Mouse (Mus musculus) brain, embryonic 14.5 days (tissue): ENCODE measurements around the gene Adgrb2. TPM values are rescaled to one million over a fixed set of nuclear protein-coding genes. Genes with fewer than 3 reads are reported as not detected.

Experiments
- DNase-seq: peaks from one replicate; pipeline ENCODE4 v3.0.0-alpha.2; 2011; ENCODE audit warnings: low read depth
- CTCF ChIP-seq: fragments of 200-500 bp; IDR thresholded peaks from 2 replicates; pipeline ENCODE4 v1.5.1; 2012; ENCODE audit warnings: inconsistent platforms, mild to moderate bottlenecking, moderate library complexity, borderline replicate concordance; ENCODE audit not compliant: insufficient read depth, insufficient read length; ENCODE audit errors: extremely low read depth
- POLR2A ChIP-seq: fragments of 200-500 bp; IDR thresholded peaks from 2 replicates; pipeline ENCODE4 v1.6.1; 2012; ENCODE audit warnings: mild to moderate bottlenecking, inconsistent platforms, borderline replicate concordance; ENCODE audit not compliant: poor library complexity, insufficient read depth, insufficient read length, severe bottlenecking; ENCODE audit errors: extremely low read depth
- polyA plus RNA-seq: library from polyadenylated mRNA; depleted of rRNA; stranded (reverse); fragments of >200 nt; gene quantifications from 2 replicates; pipeline ENCODE4 v1.2.3, GENCODE M21; 2012

Gene Adgrb2
- polyA plus RNA-seq, 1 experiment: 152 TPM

GRCm38 (mm10) chr4:130009043-130009442 lies 24.4 kb downstream of the Adgrb2 start:
- TF ChIP-seq CTCF (no peak), POLR2A (no peak)
- DNase-seq: no peak

DNA sequence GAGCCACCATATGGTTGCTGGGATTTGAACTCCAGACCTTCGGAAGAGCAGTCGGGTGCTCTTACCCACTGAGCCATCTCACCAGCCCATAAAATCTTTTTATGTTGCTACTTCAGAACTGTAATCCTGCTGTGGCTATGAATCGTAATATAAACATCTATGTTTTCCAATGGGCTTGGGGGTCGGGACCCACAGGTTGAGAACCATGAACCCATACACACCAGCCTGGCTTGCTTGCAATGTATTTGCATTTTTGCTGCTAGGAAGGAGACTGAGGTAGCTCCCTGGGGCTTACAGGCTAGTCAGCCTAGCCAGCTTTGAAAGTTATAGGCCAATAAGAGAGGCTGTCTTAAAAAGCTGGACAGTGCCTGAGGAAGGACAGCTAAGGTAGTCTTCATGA lies 26.1 kb downstream of the Adgrb2 start:
- no peak for DNase-seq
- no peak for TF ChIP-seq POLR2A
- no peak for TF ChIP-seq CTCF

- DNase-seq: no peak
- TF ChIP-seq POLR2A: no peak
- TF ChIP-seq CTCF: no peak
These were observed 27.6 kb downstream of the Adgrb2 start for GRCm38 (mm10) chr4:130012234-130012633.

DNA sequence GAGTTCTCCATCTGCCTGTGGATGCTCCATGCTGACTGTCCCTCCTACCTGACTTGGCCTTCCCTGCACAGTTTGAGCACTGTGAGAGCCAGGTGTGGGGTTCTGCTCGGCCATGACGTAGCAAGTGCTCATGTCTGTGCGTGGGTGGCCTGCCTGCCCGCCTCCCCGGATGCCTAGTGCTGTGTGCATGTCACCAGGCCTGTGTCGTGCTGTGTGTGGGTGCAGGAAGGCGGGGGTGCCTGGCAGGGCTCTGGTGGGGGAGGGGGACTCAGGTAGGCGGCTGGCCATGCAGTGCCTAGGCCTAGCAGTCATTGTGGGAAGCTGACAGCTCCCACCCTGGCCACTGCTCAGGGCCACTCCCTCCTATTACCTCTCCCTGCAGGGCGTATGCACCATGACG lies 28.4 kb downstream of the Adgrb2 start:
- TF ChIP-seq POLR2A: no peak
- no peak for TF ChIP-seq CTCF
- no peak for DNase-seq

DNA sequence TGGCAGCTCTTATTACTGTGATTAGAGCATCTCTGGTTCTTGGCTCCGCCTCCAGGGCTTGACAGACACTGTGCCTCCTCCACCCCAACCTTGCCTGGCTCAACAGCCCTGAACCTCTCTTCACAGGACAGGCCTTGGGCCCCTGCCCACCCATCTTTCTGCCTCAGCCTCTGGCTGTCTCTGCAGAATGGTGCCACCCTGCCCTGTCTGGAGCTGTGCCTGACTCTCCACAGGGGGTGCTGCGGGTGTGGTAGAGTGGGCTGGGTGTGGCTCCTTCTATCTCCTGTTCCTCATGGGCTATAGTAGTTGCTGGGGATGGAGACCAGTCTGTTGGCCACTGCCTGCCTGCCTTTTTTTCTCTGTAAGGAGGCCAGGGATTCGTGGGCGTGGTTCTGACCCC lies 31.3 kb downstream of the Adgrb2 start:
- DNase-seq: no peak

GRCm38 (mm10) chr4:130017036-130017674 lies 32.5 kb downstream of the Adgrb2 start:
- no peak for DNase-seq

More for the DNA sequence above, 31.3 kb downstream of the Adgrb2 start:
- TF ChIP-seq POLR2A (no peak), CTCF (no peak)

DNA sequence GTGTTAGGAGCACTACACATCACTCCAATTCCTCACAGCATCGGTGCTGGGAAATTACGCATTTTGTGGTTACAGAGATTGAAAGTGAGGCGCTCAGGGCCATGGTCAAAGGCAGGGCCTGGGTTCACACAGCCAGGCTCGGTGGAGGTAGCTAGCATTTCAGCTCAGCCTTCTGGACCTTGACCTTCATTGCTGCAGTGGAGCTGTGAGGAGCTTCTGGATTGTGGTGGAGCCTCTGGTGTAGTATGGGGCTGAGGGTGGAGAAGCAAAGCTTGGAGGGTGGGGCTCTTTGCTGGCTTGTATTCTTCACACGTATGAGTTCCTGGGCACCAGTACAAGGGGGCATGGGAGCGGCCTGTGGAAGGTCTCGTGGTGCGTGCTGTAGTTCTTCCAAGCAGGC lies 38.3 kb downstream of the Adgrb2 start:
- TF ChIP-seq POLR2A: no peak
- DNase-seq: no peak

More at GRCm38 (mm10) chr4:130017036-130017674, 32.5 kb downstream of the Adgrb2 start:
- no peak for TF ChIP-seq POLR2A
- no peak for TF ChIP-seq CTCF

DNA sequence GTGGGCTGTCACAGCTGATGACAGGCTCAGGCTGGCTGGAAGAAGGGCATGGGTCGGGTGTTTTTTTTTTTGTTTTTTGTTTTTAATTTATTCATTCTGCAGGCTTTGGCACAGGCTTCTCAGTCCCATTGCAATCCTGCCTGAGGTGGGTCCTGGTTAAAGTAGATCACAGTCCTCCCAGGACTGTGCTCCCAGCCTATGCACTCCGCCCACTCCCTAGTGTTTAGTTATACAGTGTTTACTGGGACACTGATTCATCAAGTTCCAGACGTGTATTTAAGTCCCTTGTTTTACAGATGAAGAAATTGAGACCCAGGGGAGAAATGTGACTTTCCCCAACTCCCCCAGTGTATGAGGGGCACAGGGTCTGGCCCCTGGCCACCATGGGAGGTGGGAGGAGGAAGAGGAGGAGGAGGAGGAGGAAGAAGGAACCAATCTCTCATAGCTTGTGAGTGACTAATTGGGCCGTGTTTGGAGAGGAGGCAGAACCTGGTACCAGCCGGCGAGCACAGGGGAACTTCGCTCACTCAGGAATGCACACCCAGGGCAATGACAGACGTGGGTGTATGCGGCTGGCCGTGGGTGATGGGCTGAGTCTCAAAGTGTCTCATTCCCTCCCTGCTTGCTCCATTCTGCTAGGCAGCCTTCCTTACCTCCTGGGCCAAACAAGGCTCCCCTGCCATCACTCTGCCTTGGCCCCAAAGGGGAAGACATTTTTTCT lies 39.0 kb downstream of the Adgrb2 start:
- no peak for DNase-seq
- no peak for TF ChIP-seq POLR2A
- TF ChIP-seq CTCF: no peak

GRCm38 (mm10) chr4:130025544-130025943 lies 40.9 kb downstream of the Adgrb2 start:
- no peak for DNase-seq
- no peak for TF ChIP-seq CTCF
- no peak for TF ChIP-seq POLR2A

GRCm38 (mm10) chr4:130031146-130031545 lies 46.5 kb downstream of the Adgrb2 start:
- DNase-seq: no peak
- no peak for TF ChIP-seq POLR2A
- TF ChIP-seq CTCF: no peak

DNA sequence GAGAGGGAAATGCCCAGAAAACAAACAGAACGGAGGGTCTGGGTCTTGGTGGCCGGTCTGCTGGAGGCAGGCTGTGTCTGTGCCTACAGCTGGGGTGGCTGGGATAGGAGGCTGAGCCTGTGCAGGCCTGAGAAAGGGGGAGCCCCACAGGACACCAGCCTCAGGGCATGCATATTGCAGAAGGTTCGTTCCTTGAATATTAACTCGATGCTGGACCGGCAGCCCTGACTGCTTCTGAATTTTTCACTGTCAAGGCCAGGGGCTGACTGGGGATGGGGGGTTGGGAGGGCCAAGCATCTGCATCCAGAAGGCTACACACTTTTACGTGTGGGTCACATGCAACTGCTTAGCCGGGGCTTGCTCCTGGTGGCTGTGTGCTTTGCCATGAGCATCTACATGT lies 48.8 kb downstream of the Adgrb2 start:
- TF ChIP-seq CTCF (no peak), POLR2A (no peak)
- DNase-seq: peak; percentile 69

DNA sequence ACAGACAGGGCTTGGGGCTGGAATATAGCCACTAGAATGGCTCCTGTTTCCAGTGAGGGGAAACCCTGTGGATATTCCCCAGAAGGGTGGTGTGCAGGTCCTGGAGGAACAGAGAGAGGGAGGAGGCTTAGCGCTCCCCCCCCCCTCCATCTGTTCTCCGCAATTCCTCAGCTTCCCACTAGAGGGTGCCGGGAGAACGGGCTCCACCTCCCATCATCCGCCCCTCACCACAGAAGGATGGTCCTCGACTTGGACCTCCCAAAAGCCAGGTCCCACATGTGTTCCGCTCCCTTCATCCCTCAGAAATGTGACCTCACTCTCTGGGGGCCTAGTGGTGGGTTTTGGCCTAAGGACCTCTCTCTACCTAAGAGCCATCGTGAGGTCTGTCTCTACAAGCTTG lies 51.4 kb downstream of the Adgrb2 start:
- peak; percentile 82 for TF ChIP-seq CTCF
- TF ChIP-seq POLR2A: no peak
- DNase-seq: peak; percentile 58
